Mouse (Mus musculus) ES-CJ7 (cell line): ENCODE data around the gene Gm45021.

Experiments
- DNase-seq: peaks from one replicate; pipeline ENCODE4 v3.0.0; 2011; ENCODE audit warnings: low read depth, low spot score

Gene Gm45021

DNA sequence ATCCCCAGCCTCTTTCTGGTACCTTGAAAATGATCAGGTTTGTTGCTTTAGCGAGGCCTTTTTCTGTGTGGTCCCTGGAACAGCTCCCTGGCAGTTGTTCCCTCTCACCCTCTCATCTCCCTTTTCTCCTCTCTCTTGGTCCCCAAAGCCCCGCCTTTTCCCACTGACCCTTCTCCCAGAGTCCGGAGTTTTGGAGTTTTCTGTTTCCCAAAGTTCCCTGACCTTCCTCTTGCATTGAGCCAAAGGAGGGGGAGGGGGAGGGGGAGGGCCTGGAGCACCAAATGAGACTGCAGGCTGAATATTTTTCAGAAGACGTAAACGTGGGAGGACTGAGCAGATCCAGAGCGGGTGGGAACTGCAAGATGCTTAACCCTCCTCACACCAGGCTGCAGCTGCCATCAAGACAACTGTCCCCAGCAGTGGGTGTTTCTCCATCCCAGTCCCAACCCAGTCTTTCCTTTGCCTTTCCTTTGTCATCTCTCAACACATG lies 16.8 kb upstream of the Gm45021 start, which contains the start of gene Rarres2:
Gene Rarres2, minus strand, starts transcription at position 218 of the 490 bp plus-strand sequence.
- no peak for DNase-seq

DNA sequence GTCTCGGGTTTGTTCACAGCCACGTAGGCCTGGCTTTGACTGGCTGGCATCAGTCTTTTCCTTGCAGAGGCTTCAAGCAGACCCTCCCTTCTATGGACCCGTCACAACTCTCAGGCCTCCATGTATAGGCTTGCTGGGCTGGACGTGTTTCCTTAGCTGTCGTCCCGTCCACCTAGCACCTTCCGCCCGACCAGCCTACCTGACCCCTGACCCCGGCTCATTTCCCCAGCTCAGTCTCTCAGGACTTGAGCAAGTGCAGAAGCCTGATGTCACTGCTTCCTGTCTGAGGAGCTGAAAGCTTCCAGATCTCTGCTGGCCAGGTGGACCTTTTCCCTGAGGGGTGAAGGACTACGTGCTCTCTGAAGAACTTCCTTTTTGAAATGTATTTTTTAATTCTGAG lies 16.1 kb upstream of the Gm45021 start:
- no peak for DNase-seq

DNA sequence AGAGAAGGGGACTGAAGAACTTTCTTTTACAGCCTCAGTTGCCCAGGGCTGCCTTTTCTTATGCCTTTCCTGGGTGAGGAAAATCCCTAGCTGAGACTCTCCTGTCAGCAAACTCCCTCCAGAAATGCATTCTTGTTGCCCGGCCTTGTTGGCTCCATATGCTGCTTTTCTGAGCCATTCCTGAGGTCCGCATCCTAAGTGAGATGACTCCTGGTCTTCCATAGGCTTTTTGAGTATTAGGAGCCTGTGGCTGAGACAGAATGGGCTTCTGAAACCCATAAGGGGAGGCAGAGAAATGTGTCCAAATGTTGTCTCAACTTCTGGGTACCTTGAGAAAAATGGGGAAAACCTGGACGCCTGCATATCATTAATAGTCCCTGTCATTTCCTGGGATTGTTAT lies 15.4 kb upstream of the Gm45021 start:
- DNase-seq: no peak

DNA sequence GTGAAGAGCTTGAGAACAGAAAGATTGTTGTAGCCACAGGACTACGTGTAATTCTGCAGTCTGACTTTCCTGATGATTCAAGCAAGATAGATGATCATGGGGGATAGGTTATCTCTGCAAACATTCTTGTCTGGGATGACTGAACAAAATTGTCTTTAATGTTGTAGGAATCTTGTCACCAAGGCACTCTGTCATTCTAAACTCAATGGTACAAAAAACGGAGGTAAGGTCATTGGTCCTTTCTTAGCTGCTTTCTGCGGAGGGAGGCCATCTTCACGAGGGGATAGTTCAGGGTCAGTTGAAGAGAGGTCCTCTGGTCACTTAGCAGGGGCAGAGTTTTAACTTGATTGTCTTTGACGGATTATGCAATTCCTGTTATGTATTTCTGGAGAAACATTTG lies 10.7 kb upstream of the Gm45021 start:
- no peak for DNase-seq

DNA sequence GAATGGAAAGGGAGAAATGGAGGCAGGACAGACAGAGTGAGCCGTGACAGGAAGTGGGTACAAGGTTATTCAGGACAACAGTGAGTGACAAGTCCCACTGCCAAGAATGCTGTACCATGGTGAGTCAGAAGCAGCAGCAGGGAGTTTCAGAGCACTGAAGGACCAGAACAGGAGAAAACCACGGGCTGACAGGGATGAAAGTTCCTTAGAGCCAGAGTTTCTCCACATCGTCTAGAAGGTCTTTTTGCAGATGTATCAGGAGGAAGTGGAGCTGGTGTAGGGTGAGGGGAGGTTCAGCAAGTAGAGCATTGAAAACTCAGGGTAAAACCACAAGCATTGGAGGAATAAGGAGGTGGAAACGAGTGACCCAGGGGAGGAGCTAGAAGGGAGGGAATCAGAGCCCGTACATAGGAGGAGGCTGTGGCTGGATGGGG lies 10.2 kb upstream of the Gm45021 start:
- no peak for DNase-seq

DNA sequence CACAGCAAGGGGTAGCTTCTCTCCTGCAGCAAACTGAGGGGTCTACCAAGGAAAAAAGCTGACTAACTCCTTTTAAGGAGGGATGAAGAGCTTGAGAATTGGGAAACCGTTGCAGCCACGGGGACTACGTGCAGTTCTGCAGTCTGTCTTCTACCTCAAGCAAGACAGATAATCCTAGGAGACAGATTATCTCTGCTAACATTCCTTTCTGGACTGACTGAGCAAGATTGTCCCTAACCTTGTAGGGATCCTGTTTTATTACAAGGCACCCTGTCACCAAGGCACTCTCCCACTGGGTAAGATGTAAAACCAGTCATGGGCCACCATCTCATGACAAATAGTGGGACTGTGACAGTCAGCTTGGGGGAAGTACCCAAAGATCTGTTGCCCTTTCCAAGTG lies 8.2 kb upstream of the Gm45021 start:
- no peak for DNase-seq

DNA sequence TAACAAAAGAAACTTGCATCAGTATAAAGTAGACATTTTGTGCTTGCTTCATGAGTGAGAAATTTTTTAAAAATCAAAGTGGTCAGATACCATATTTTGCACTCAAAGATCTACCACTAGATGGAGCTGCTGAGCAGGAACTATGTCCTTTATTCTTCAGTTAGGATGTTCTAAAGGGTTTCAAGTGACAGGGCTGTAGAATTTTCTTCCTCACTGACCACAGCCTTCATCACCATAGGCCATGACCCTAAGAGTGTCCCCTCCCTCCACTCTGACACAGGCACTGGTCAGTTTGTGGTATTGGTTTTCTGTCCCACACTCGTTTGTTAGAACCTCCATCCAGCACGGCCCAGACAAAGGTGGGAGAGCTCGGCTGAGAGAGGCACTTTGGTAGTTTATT lies 7.4 kb upstream of the Gm45021 start:
- DNase-seq: peak; percentile 51

DNA sequence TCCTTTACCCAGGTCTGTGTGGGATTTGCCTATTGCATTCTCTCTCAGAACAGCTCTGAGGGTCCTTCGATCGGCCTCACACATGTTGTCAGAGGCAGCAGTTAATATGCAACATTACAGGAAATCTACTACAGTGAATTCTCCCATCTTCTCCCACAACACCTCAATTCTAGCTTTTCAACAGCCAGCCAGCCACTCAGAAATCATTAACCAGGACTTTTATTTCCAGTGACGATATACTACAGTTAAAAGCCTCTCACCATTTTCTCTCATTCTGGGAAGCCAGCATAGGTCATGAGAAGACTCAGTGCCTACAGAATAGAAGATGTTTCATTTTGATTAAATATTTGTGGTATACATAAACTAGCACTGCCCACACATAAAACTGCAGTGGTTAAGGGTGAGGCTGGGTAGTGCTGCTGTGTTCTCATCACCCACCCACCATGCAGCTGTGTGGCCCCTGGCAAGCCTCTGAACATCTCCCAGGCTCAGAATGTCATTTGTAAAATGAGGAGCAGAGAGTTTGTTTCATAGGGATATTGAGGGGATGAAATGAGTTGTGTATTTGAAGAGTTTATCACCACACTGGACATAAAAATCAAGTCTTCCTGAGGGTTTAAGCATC lies 1.9 kb downstream of the Gm45021 start:
- DNase-seq: no peak

DNA sequence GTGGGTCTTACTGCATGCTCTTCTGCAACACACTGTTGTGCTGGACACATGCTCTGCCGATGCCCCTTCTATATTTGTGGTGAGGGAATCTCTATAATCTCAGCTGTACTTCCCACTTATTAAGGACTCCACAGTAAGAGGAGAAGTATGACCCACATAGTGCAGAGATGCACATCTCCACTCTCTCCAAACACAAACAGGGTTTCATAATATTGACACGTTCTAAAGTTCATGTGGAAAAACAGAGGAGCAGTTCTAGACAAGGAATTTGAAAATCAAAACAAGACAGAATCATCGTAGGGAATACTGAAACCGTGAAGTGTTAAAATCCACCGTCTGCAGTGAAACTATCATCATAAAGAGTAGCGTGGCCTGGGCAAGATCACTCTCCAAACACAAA lies 2.5 kb downstream of the Gm45021 start:
- no peak for DNase-seq

DNA sequence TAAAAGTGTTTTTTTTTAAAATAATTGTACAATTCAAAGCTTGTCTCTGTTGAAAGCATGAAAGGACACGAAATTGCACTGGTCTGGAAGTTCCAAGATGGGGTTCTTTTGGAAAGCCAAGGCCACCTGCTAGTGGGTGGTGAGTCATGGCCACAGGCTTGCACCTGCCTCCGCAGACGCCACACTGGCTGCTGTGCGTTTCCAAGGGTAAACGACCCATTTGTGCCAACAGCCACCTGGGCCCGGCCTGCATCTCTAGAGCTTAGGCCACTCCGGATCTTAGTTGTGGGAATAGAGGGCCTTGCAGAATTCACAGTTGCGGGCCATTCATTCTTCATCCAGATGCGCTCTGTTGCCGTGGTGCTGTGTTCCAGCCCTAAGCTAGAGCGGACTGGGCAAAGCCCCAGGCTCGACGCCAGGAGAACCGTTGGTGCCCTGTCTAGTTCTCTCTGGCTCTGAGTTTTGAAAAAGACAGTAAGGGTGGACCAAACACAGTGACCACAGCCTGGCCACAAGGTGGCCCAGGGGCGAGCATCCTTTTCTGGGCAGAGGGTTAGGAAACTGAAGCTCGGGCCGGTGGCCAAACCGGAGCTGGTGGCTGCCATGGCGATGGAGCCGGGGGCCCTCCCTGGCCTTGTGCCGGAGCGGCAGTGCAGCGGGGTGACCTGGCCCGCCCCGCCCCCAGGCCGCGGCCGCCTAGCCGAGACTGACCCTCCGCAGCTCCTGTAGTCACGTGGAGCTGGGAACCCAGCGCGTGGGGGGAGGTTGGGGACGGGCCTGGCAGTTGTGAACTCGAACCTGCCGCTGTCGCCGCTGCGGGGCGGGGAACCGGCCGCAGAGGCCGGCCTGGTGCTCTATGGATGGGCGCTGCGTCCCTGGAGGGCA lies 4.0 kb downstream of the Gm45021 start, which contains the start of the genes Repin1 and Gm44965:
Gene Repin1, plus strand, starts transcription at position 726 of the 885 bp plus-strand sequence.
Gene Gm44965, plus strand, starts transcription at position 784 of the 885 bp plus-strand sequence.
- DNase-seq: peak; percentile 78

DNA sequence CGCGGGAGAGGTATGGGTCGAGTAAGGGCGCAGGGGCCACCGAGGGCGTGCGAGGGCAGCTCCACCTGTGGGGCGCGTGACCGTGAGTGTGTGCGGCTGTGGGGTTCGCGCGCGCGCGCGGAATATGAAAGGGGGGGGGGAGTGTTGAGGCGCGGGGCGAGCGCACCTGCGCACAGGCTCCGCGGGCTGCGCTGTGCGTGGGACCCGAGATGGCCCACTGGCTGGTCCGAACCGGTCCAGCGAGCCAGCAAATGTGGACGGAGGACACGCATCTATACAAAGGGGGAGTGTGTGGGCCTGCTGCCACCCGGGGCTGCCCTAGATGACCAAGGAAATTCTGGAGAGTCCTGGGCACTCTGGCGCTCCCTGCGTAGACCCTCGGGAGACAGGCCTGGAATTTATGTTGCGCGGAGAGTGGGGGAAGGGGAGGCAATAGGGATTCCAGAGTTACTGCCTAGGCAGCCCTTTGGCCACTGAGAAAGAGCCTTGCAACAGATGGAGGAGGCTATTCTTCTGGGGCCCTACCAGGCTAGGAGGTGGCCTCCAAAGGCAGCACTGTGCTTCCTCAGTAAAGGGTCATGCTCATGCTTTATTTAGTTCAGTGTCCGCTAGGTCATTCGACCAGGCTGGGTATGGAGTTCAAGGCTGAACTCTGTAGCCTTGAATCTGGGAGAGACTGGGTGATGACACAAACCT lies 4.8 kb downstream of the Gm45021 start:
- DNase-seq: peak; percentile 38

DNA sequence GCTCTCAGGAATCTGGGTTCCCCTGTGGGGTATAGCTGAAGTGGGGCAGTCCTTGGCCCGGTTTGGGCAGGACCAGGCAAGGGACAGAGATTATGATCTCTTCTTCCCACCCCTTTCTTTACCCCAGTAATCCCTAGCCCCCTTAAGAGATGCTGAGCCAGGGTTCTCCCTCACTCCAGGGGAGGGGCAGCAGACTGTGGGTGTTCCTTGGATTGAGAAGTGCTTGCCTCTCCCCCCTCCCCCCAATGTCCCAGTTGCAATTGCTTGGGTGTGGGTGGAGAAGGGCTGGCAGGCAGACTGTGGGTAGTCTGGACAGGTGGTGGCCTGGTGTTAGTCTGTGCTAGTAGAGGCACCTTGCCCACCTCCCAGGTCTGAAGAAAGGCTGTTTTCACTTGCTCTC lies 5.9 kb downstream of the Gm45021 start:
- DNase-seq: no peak

DNA sequence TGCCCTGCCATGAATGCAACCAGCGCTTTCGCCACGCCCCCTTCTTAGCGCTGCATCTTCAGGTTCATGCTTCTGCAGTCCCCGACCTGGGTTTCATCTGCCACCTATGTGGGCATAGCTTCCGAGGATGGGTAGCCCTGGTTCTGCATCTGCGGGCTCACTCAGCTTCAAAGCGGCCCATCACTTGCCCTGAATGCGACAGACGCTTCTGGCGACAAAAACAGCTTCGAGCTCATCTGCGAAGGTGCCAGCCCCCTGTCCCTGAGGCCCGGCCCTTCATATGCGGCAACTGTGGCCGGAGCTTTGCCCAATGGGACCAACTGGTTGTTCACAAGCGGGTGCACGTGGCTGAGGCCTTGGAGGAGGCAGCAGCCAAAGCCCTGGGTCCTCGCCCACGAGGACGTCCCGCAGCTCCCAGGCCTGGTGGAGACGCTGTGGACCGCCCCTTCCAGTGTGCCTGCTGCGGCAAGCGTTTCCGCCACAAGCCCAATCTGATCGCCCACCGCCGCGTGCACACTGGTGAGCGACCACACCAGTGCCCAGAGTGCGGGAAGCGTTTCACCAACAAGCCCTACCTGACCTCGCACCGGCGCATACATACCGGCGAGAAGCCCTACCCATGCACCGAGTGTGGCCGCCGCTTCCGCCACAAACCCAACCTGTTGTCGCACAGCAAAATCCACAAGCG lies 7.3 kb downstream of the Gm45021 start:
- peak; percentile 21 for DNase-seq

DNA sequence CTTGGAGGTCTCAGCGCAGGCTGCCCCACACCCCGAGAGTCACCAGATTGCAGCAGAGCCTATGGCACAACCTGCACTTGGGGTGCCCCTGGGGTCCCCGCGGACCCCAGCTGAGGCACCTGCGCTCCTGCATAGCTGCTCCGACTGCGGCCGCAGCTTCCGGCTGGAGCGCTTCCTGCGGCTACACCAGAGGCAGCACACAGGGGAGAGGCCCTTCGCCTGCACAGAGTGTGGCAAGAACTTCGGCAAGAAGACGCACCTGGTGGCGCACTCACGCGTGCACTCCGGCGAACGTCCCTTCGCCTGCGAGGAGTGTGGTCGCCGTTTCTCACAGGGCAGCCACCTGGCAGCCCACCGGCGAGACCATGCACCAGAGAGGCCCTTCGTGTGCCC lies 7.8 kb downstream of the Gm45021 start:
- peak; percentile 43 for DNase-seq

DNA sequence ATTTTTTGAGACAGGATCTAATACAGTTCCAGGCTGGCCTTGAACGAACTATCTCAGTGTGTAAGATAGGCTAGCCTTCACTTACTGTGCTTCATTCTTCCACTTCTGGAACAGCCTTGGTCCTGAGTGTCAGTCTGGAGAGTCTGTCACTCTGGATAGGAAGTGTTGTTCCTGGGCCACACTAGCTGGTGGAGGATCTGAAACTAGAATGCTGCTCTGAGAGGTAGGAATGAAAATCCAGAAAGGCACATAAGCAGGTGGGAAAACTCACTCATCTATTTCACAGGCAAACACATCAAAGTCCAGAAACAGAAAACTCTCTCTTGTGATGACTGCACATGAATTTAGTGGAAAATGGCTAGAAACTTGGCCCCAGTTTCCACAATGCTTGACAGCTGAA lies 11.2 kb downstream of the Gm45021 start:
- no peak for DNase-seq

DNA sequence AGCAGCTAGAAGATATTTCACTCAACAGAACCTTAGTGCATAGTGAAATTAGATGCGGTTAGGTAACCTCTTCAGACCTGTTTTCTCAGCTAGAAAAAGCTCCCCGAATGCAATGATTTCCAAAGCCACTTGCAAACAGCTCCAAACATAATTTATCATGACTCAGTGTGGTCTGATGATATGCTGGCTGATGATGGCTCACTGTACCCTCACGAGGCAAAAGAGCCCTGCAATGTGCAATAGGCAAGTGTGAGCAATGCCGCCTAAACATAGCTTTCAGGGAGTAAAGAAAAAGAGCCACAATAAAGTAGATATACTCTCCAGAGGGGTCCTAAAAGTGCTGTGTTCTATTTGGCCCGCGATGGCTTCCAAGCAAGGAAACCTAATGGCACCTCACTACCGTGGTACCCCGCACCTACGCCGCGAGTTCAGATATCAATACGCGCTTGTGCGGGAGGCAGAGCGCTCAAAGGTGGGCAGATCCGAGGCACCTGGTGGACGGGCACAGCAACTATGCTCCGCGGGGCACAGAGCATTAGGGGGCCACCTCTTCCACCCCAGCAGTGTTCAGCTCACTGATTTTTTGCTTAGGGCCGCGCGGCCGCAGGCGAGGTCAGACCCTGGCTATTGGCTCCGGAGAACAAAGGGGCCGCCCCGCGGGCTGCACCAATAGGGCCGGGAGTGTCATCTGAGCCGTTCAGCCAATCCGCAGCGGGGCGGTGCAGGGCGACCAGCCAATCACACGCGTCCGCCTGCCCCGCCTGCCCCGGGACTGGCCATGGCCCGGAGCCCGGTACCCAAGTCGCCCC lies 12.1 kb downstream of the Gm45021 start, which contains the start of gene Zfp775:
Gene Zfp775, plus strand, starts transcription at position 793 of the 809 bp plus-strand sequence.
- peak; percentile 86 for DNase-seq

DNA sequence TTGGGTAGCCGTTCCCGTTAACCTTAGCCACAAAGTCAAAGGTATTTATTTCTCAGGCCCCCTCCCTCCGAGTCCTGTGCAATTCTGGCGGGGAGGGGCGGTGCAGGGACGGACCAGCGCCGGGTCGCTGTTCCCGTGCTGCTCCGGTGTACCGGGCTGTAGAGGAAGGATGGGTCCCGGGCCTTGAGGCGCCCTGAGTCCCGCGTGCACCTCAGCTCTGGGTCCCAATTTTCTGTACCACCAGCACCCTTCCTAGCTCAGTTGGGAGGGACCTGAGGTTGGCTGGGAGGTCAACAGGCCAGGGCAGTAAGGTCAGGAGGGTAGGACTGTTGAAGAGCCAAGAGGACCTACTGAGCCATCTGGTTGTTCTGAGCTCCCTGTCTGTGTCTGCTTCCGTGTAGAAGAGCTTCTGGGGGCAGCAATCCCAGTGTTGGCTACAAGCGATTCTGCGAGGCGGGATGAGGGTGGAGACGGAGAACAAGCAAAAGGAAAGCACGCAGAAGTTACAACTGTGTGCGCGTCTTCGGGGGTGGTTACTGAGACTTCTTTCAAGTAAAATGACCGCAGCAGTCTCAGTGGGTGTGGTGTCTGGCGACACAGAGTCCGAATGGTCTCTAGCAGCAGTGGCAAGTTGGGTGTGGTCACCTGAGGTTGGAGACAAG lies 12.8 kb downstream of the Gm45021 start:
- DNase-seq: peak; percentile 42

DNA sequence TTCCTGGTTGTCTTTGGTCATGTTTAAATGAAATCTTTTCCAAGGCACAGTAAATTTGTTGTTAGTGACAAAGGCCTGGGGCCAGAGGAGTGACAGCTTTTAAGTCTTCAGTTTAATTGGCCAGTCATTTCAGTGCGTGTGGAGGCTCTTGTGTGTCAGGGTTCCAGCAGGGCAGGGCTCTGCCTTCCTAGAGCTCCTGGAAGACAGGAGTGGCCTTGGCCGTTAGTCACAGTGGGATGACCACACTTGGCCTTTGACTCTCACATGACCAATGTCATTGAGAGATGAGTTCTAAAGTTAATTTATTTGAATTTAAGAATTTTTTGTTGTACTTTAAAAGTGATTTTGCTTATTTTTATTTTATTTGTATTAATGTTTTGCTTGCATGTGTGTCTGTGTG lies 18.7 kb downstream of the Gm45021 start:
- DNase-seq: no peak

DNA sequence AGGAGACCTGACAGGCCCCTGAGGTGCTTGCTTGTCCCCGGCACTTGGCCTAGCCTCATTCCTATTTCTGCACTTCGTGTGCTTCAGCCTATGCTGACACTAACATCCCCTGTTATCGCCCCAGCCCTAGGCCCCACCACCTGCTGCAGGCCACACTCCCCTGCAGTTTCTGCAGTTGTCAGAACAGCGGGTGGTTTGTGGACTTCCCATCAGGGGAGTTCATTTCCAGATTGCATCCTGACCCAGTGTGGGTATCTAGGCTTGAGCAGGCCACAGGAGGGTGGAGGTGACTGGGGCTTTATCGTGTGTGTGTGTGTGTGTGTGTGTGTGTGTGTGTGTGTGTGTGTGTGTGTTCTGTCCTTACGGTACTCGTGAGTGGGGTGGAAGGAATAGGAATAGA lies 20.1 kb downstream of the Gm45021 start:
- DNase-seq: no peak

DNA sequence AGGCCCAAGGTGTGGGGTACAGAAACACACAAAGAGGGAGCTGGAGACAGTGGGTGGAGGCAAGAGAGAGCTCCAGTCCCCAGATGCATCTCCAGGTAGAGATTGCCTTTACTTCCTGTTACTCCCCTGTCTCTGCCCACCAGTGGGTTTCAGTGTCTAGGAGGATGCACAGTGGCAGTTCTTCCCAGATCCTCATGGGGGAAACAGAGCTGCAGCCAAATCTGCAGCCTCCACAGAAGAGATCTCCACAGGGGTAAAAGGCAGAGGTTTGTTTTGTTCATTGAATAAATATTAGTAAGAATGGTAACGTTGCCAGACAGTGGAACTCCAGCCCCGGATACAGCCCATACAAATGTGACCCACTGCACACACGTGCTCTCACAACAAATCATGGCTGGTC lies 21.2 kb downstream of the Gm45021 start:
- no peak for DNase-seq
